Mouse (Mus musculus): ENCODE results near the gene Lgals2. TPM values are rescaled to one million over a fixed set of nuclear protein-coding genes. Genes with fewer than 3 reads are reported as not detected.

Lgals2 gene
- polyA plus RNA-seq (2016; fragmentation: Nextera tagmentation; extraction: Ambion mirVana) = not detected in 2 replicates

DNA sequence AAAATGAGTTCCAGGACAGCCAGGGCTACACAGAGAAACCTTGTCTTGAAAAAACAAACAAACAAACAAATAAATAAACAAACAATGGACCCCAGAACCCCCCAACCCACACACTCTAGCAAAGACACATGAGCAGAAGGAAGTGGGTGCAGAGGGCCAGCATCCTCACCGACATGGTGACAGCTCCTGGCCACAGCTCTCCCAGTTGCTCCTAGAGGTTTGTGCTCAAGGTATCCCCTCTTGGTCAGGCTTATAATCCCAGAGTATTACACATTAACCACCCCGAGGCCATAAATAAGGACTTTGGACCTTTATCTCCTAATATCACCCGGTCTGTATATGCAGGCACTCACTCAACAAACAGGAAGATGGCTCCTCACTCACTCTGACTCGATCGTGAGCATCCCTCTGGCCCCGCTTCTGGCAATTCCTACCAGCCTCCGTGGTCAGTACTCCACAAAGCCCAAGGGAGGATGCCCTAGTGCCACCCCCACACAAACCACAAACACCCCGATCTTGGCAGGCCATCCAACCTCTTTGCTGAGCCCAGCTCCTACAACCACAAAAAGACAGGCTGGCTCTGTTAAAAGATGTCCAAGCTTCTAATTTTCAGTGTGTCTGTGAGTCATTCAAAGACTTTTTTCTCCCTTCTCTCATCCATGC lies at the start of gene Lgals2:
Gene Lgals2 (minus strand): TSS at position 227 of the 663 bp plus-strand sequence.
- Histone ChIP-seq H3K4me3 (no peak within 1 kb of the TSS), H3K27me3 (ENCODE audit: low read depth, poor library complexity, severe bottlenecking) (peaks cover 12% of the 10 kb centered on the region), H3K27ac (replicated peaks) (no peak within 1 kb of the TSS), H3K4me1 (peaks cover 17% of the 10 kb centered on the region), H3K9me3 (replicated peaks) (no peaks in the 10 kb centered on the region), H3K36me3 (no peaks in the 10 kb centered on the region)
- WGBS = 84% methylated on average over 8 of the region's 8 CpGs
- DNase-seq (ENCODE audit: low spot score) = no peak

DNA sequence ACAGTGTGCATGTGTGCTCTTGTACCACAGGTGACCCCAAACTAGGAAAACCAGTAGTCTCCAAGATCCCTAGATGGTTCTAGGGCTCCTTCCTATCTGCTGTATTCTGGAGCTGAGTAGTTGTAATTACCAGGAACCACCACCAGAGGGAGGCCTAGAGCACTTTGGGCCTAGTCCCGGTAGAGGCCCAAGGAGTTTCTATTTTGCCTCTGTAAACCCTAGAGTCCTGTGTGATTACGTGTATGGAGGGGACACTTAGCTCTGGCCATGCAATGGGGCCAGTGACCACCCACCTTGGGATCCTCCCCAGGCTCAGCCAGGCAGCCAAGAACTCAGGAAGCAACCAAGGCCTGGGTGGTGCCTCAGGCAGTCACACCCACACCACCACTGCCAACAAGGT lies 47.9 kb upstream of the Lgals2 start:
- Histone ChIP-seq H3K4me3 (no peak overlapping the region), H3K27ac (replicated peaks) (peak overlapping the region; percentile 46; the same call in 1 of the 2 replicates), H3K36me3 (peaks cover 34% of the 10 kb centered on the region; the same call in 1 of the 2 replicates), H3K27me3 (ENCODE audit: low read depth, poor library complexity, severe bottlenecking) (peaks cover 38% of the 10 kb centered on the region), H3K4me1 (peaks cover 39% of the 10 kb centered on the region), H3K9me3 (replicated peaks) (no peaks in the 10 kb centered on the region)
- peak; percentile 76 for DNase-seq (ENCODE audit: low spot score)
- 14% methylated on average over 2 of the region's 2 CpGs for WGBS

DNA sequence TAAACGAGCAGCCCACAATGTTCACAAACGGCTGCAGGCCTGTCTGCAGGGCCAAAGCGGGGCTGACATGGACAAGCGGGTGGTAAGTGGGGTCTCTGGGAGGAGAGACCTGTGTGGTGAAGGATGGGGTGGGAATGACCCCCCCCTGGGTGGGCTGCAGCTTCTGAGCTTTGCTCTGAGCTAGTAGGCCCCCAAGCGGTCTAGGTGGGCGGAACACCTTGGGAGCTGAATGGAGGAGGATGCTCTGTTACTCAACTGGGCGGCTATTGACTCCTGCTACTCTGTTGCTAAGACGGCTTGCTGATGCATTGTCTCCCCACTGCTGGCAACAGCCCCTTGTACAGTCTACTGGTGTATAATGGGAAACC lies 46.1 kb upstream of the Lgals2 start:
- Histone ChIP-seq H3K4me1 (peaks cover 41% of the 10 kb centered on the region), H3K27me3 (ENCODE audit: low read depth, poor library complexity, severe bottlenecking) (peaks cover 40% of the 10 kb centered on the region), H3K36me3 (peaks cover 21% of the 10 kb centered on the region; the same call in 1 of the 2 replicates), H3K4me3 (peak overlapping the region; percentile 77; the same call in 1 of the 2 replicates), H3K27ac (replicated peaks) (peak overlapping the region; percentile 85), H3K9me3 (replicated peaks) (no peaks in the 10 kb centered on the region)
- no peak for DNase-seq (ENCODE audit: low spot score)
- whole genome bisulfite sequencing = 43% methylated on average over 8 of the region's 8 CpGs

GRCm38 (mm10) chr15:78900585-78901421 lies 45.5 kb upstream of the Lgals2 start:
- peak overlapping the region; percentile 77 for H3K4me3 ChIP-seq
- H3K9me3 ChIP-seq (replicated peaks) = no peaks in the 10 kb centered on the region
- H3K36me3 ChIP-seq = peaks cover 17% of the 10 kb centered on the region; the same call in 1 of the 2 replicates
- H3K4me1 ChIP-seq = peaks cover 47% of the 10 kb centered on the region
- 14% methylated on average over 18 of the region's 18 CpGs for WGBS
- no peak for DNase-seq (ENCODE audit: low spot score)
- peak overlapping the region; percentile 85 for H3K27ac ChIP-seq (replicated peaks)
- H3K27me3 ChIP-seq (ENCODE audit: low read depth, poor library complexity, severe bottlenecking) = peaks cover 40% of the 10 kb centered on the region

- H3K27ac ChIP-seq (replicated peaks) = peak within 1 kb of the TSS; percentile 85
- under 1% methylated on average over 47 of the region's 47 CpGs for WGBS
- DNase-seq (ENCODE audit: low spot score) = peak; percentile 74
- peak within 1 kb of the TSS; percentile 77 for H3K4me3 ChIP-seq
- H3K36me3 ChIP-seq = peaks cover 17% of the 10 kb centered on the region; the same call in 1 of the 2 replicates
- peaks cover 48% of the 10 kb centered on the region for H3K4me1 ChIP-seq
- H3K9me3 ChIP-seq (replicated peaks) = no peaks in the 10 kb centered on the region
- H3K27me3 ChIP-seq (ENCODE audit: low read depth, poor library complexity, severe bottlenecking) = peaks cover 40% of the 10 kb centered on the region
These were observed 44.6 kb upstream of the Lgals2 start, which contains the start of gene Sh3bp1 for GRCm38 (mm10) chr15:78899740-78900584. Gene Sh3bp1 (plus strand): TSS chr15:78899768.

DNA sequence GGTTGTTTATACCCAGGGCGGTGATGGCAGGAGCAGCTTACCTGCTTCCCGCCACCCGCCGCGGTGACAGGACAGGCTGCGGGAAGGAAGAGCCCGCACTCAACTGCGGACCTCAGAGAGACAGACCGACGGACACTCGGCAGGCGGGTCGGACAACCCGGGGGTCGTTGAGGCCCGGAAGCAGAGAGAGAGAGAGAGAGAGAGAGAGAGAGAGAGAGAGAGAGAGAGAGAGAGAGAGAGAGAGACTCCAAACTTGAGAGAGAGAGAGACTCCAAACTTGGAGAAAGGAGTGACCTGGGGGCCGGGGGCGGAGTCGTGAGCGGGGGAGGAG lies 44.0 kb upstream of the Lgals2 start, which contains the start of gene Gm49510:
Gene Gm49510 (plus strand): TSS at position 259 of the 331 bp plus-strand sequence.
- 3% methylated on average over 19 of the region's 20 CpGs for WGBS
- Histone ChIP-seq H3K4me3 (peak within 1 kb of the TSS; percentile 77), H3K27me3 (ENCODE audit: low read depth, poor library complexity, severe bottlenecking) (peaks cover 40% of the 10 kb centered on the region), H3K36me3 (peaks cover 17% of the 10 kb centered on the region), H3K27ac (replicated peaks) (peak within 1 kb of the TSS; percentile 85), H3K9me3 (replicated peaks) (no peaks in the 10 kb centered on the region), H3K4me1 (peaks cover 53% of the 10 kb centered on the region)
- no peak for DNase-seq (ENCODE audit: low spot score)

- H3K9me3 ChIP-seq (replicated peaks) = no peaks in the 10 kb centered on the region
- no peak overlapping the region for H3K4me3 ChIP-seq
- 0 out of 2 replicates have a peak overlapping the region, but pooled peaks have one; percentile 0 for H3K27ac ChIP-seq (replicated peaks)
- H3K36me3 ChIP-seq = peaks cover 20% of the 10 kb centered on the region
- no peak for DNase-seq (ENCODE audit: low spot score)
- 51% methylated on average over 6 of the region's 6 CpGs for WGBS
- H3K4me1 ChIP-seq = peaks cover 62% of the 10 kb centered on the region
- H3K27me3 ChIP-seq (ENCODE audit: low read depth, poor library complexity, severe bottlenecking) = peaks cover 40% of the 10 kb centered on the region
These were observed 43.2 kb upstream of the Lgals2 start for GRCm38 (mm10) chr15:78898507-78899001.

GRCm38 (mm10) chr15:78897488-78897887 lies 42.2 kb upstream of the Lgals2 start:
- no peaks in the 10 kb centered on the region for H3K9me3 ChIP-seq (replicated peaks)
- H3K4me3 ChIP-seq = no peak overlapping the region
- no peak overlapping the region for H3K27ac ChIP-seq (replicated peaks)
- peaks cover 68% of the 10 kb centered on the region for H3K4me1 ChIP-seq
- no peak for DNase-seq (ENCODE audit: low spot score)
- H3K27me3 ChIP-seq (ENCODE audit: low read depth, poor library complexity, severe bottlenecking) = peaks cover 40% of the 10 kb centered on the region
- 88% methylated on average over 4 of the region's 4 CpGs for WGBS
- H3K36me3 ChIP-seq = peaks cover 29% of the 10 kb centered on the region

- DNase-seq (ENCODE audit: low spot score) = no peak
- WGBS = 89% methylated on average over 3 of the region's 3 CpGs
- H3K4me3 ChIP-seq = no peak overlapping the region
- H3K4me1 ChIP-seq = peaks cover 68% of the 10 kb centered on the region
- H3K9me3 ChIP-seq (replicated peaks) = no peaks in the 10 kb centered on the region
- peaks cover 28% of the 10 kb centered on the region for H3K27me3 ChIP-seq (ENCODE audit: low read depth, poor library complexity, severe bottlenecking)
- peaks cover 42% of the 10 kb centered on the region for H3K36me3 ChIP-seq
- peak overlapping the region; percentile 18 for H3K27ac ChIP-seq (replicated peaks)
These were observed 40.8 kb upstream of the Lgals2 start for GRCm38 (mm10) chr15:78896149-78896548.

GRCm38 (mm10) chr15:78895741-78896140 lies 40.4 kb upstream of the Lgals2 start:
- Histone ChIP-seq H3K9me3 (replicated peaks) (no peaks in the 10 kb centered on the region), H3K27me3 (ENCODE audit: low read depth, poor library complexity, severe bottlenecking) (peaks cover 24% of the 10 kb centered on the region), H3K36me3 (peaks cover 46% of the 10 kb centered on the region), H3K4me3 (no peak overlapping the region), H3K4me1 (peaks cover 64% of the 10 kb centered on the region), H3K27ac (replicated peaks) (peak overlapping the region; percentile 18)
- DNase-seq (ENCODE audit: low spot score) = no peak
- 85% methylated on average over 2 of the region's 2 CpGs for WGBS

DNA sequence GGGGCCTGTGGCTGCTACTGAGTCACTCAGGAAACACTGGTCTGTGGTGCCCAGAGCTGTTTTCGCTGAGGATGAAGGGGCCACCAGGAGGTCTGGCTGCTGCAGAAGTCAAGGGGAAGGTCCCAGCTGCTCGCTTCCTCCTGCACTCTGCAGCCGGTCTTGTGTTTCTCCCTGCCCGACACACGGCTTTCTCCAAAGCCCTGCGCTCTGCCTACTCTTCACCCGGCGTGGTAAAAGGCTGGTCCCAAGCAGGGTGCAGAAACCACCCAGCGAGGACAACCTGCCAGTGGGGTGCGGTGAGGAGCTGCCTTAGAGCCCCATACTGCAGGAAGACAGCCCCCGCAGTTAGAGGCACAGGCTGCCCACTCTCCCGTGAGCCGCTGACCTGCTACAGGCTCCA lies 39.4 kb upstream of the Lgals2 start:
- no peaks in the 10 kb centered on the region for H3K9me3 ChIP-seq (replicated peaks)
- H3K27me3 ChIP-seq (ENCODE audit: low read depth, poor library complexity, severe bottlenecking) = peaks cover 17% of the 10 kb centered on the region
- no peak overlapping the region for H3K4me3 ChIP-seq
- H3K4me1 ChIP-seq = peaks cover 56% of the 10 kb centered on the region
- H3K36me3 ChIP-seq = peaks cover 55% of the 10 kb centered on the region
- H3K27ac ChIP-seq (replicated peaks) = peak overlapping the region; percentile 63
- no peak for DNase-seq (ENCODE audit: low spot score)
- WGBS = 79% methylated on average over 13 of the region's 13 CpGs

DNA sequence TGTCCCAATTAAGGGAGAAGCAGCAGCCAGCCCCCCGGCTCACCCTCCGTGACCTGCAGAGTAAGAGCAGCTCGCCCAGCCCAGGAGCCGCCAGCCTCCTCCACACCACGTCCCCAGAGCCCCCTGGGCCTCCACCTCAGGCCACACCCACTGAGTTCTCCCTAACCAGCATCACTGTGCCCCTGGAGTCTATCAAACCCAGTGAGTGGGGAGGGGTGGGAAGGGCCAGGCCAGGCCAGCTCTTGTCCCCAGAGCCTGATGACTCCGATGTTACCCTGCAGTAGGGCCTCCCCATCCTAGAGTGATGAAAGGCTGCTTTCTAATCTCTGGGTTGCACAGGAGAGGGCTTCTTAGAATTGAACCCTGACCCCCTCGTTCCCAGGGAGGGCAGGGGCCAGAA lies 37.1 kb upstream of the Lgals2 start:
- no peaks in the 10 kb centered on the region for H3K9me3 ChIP-seq (replicated peaks)
- DNase-seq (ENCODE audit: low spot score) = no peak
- 71% methylated on average over 7 of the region's 7 CpGs for WGBS
- peaks cover 77% of the 10 kb centered on the region for H3K36me3 ChIP-seq
- no peaks in the 10 kb centered on the region; the same call in 1 of the 2 replicates for H3K27me3 ChIP-seq (ENCODE audit: low read depth, poor library complexity, severe bottlenecking)
- H3K4me1 ChIP-seq = peaks cover 55% of the 10 kb centered on the region
- peak overlapping the region; percentile 42; the same call in 1 of the 2 replicates for H3K27ac ChIP-seq (replicated peaks)
- no peak overlapping the region for H3K4me3 ChIP-seq
